18 mouse cellular contexts compared by ENCODE assay signal in the genomic region with DNA sequence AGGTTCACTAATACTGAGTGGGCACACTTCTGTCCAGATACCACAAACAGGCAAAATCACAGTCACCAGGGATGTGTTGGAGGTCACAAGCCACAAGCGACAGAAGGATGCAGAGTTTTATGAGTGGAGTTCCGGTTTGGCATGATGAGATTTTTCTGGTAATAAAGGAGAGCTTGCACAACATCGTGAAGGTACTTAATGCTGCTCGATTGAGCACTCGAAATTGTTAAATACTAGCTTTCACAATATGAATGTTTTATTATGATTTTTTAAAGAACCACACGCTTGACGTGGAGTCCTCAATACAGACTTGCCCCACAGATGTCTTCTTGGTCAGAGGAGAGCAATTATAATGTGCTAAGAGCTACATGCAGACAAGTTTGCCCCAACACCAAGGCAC.
"Had no signal": no experiment of that assay in that cellular context is flagged by ENCODE, and none has a peak within 500 bp of the region (broad histone marks: within the 10 kb centered on the region; RNA-seq: fewer than 3 reads in every experiment).

No protein-coding gene starts in this region.

- H3K27ac ChIP-seq: limb, embryonic 13.5 days; limb, embryonic 15.5 days; liver, embryonic 13.5 days; lung, embryonic 15.5 days; midbrain, embryonic 10.5 days; midbrain, embryonic 12.5 days; neural tube, embryonic 13.5 days; neural tube, embryonic 15.5 days had no signal

- H3K9ac ChIP-seq: limb, embryonic 13.5 days; limb, embryonic 15.5 days; liver, embryonic 13.5 days; lung, embryonic 15.5 days; midbrain, embryonic 12.5 days; neural tube, embryonic 13.5 days; neural tube, embryonic 15.5 days had no signal

- H3K9me3 ChIP-seq: limb, embryonic 13.5 days; limb, embryonic 15.5 days; liver, embryonic 13.5 days; lung, embryonic 15.5 days; midbrain, embryonic 10.5 days; midbrain, embryonic 12.5 days; neural tube, embryonic 13.5 days; neural tube, embryonic 15.5 days had no signal

- ATAC-seq: midbrain, embryonic 16.5 days had no signal

- H3K27me3 ChIP-seq: limb, embryonic 13.5 days; limb, embryonic 15.5 days; liver, embryonic 13.5 days; lung, embryonic 15.5 days; neural tube, embryonic 13.5 days; neural tube, embryonic 15.5 days had no signal

- H3K36me3 ChIP-seq: limb, embryonic 13.5 days; limb, embryonic 15.5 days; liver, embryonic 13.5 days; lung, embryonic 15.5 days; midbrain, embryonic 10.5 days; midbrain, embryonic 12.5 days; neural tube, embryonic 13.5 days; neural tube, embryonic 15.5 days had no signal

- DNase-seq: liver, embryonic 13.5 days; lung, postnatal 4 days; midbrain, embryonic 14.5 days; retina, postnatal 1 day; right cerebral cortex, postnatal 4 days; spleen, adult 18-20 months; thymus, adult 2 months; thymus, postnatal 25 days; thymus, postnatal 4 days had no signal

- H3K4me2 ChIP-seq: limb, embryonic 13.5 days; limb, embryonic 15.5 days; liver, embryonic 13.5 days; lung, embryonic 15.5 days; midbrain, embryonic 12.5 days; neural tube, embryonic 13.5 days; neural tube, embryonic 15.5 days had no signal

- H3K4me3 ChIP-seq: limb, embryonic 13.5 days; limb, embryonic 15.5 days; liver, embryonic 13.5 days; lung, embryonic 15.5 days; midbrain, embryonic 10.5 days; midbrain, embryonic 12.5 days; myocyte; neural tube, embryonic 13.5 days; neural tube, embryonic 15.5 days had no signal
